Mouse (Mus musculus) gastrocnemius, adult 2 months (tissue): ENCODE data around the gene Ciart. TPM values are rescaled to one million over a fixed set of nuclear protein-coding genes. Genes with fewer than 3 reads are reported as not detected.
"Not testable (repeated sequence)": the region's sequence is repeated elsewhere in the genome, so short reads cannot be mapped to it uniquely, and the experiment has no call there.

Source experiments
- DNase-seq: peaks from one replicate; pipeline ENCODE4 v3.0.0; 2022
- H3K27ac ChIP-seq: fragments of 200-600 bp; 2 replicates; pipeline ENCODE4 v1.8.1; 2022; ENCODE audit warnings: mild to moderate bottlenecking
- H3K4me3 ChIP-seq: fragments of 200-600 bp; 2 replicates; pipeline ENCODE4 v1.8.1; 2022; ENCODE audit warnings: mild to moderate bottlenecking, moderate library complexity
- CTCF ChIP-seq: fragments of 200-600 bp; IDR thresholded peaks from 2 replicates; pipeline ENCODE4 v1.8.1; 2022; ENCODE audit warnings: antibody characterized with exemption, mild to moderate bottlenecking, moderate library complexity
- intact Hi-C: fragments of 180-260 bp; cut with DNase I; formaldehyde crosslinking; loops from one replicate; pipeline ENCODE4 v1.15.1; 2025
- total RNA-seq, 2 experiments: library from RNA; stranded (reverse); gene quantifications; 2 replicates each; pipeline ENCODE4 v1.2.3; 2021

Gene Ciart
- total RNA-seq, 2 experiments from 2014 or later = 2.7 to 9.3 TPM

GRCm38 (mm10) chr3:95914706-95915105 lies 32.7 kb upstream of the Ciart start:
- TF ChIP-seq CTCF = no peak
- no peak overlapping the region for H3K4me3 ChIP-seq
- DNase-seq = no peak
- intact Hi-C loops = no loop called here
- no peak overlapping the region for H3K27ac ChIP-seq

DNA sequence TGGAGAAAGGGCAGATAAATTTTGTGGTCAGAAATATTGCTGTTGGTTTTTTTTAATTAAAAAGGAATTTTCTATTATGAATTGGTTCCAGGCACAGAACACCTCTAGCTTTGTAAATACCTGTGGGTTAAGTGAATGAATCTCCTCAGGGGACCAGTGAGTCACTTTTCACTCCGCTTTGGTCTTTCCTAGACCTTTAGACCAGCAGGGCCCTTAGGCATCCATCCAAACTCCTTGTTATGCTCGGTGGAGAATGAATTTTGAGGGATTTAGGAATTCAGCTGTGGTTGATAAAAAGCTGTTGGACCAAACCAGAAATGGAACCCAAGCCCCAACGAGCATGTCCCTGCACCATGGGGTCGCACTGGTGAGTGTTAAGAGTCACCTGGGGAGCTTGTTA lies 25.6 kb upstream of the Ciart start:
- intact Hi-C loops = loop anchor here (1.0 kb wide), 1 partner anchor 47 kb away; no protein-coding TSS in a partner anchor
- Histone ChIP-seq H3K4me3 (no peak overlapping the region), H3K27ac (no peak overlapping the region)
- no peak for DNase-seq
- TF ChIP-seq CTCF = no peak

GRCm38 (mm10) chr3:95906860-95907259 lies 24.8 kb upstream of the Ciart start:
- H3K27ac ChIP-seq = 0 out of 2 replicates have a peak overlapping the region, but pooled peaks have one; percentile 17
- H3K4me3 ChIP-seq = peak overlapping the region; percentile 68
- peak; percentile 63 for DNase-seq
- peak; percentile 91 for TF ChIP-seq CTCF
- intact Hi-C loops = loop anchor here (1.0 kb wide), 2 partner anchors 24 to 47 kb away; no protein-coding TSS in a partner anchor

GRCm38 (mm10) chr3:95905940-95906492 lies 24.0 kb upstream of the Ciart start:
- peak; percentile 73 for DNase-seq

DNA sequence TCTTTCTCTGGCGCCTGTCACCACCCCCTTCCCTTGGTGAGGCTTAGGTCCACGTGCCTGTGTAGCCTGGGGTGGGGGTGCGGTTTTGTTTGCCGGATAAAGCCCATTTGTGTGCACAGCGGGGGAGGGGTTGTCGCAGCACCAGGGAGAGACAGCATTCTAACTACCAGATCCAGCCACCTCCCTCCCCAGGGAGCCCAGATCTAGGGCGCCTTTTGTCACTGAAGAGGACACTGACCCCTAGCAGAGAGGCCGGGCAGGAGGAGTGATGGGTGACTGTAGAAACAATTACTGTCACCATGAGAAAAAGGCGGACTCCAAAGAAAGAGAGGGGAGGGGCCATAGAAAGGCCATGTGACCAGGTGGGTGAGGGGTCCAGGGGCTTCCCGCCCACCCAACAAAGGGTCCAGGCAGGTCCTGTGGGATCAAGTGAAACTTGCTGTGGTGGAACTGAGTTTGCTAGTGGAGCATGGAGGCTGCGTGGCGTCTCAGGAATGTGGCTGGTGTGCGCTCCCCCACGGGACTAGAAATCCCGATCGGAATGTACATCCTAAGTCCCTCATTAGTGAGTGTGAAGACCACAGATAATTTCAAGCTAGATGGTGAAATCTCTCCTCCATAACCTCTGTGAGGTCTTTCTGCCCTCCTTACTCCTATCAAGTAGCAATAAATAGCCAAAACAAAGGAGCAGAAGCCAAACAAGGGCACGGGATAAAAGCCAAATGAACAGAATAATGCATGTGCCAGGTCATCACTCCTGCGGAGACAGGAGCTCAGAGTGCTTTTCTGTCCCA lies 23.3 kb upstream of the Ciart start:
- intact Hi-C loops = no loop called here
- DNase-seq = peak; percentile 49
- Histone ChIP-seq H3K4me3 (peak overlapping the region; percentile 80), H3K27ac (peak overlapping the region; percentile 87)
- TF ChIP-seq CTCF = no peak

More at GRCm38 (mm10) chr3:95905940-95906492, 24.0 kb upstream of the Ciart start:
- H3K4me3 ChIP-seq = peak overlapping the region; percentile 80
- 0 out of 2 replicates have a peak overlapping the region, but pooled peaks have one; percentile 35 for H3K27ac ChIP-seq
- peak; percentile 66 for TF ChIP-seq CTCF
- intact Hi-C loops = loop anchor here (1.0 kb wide), 1 partner anchor 23 kb away; no protein-coding TSS in a partner anchor

DNA sequence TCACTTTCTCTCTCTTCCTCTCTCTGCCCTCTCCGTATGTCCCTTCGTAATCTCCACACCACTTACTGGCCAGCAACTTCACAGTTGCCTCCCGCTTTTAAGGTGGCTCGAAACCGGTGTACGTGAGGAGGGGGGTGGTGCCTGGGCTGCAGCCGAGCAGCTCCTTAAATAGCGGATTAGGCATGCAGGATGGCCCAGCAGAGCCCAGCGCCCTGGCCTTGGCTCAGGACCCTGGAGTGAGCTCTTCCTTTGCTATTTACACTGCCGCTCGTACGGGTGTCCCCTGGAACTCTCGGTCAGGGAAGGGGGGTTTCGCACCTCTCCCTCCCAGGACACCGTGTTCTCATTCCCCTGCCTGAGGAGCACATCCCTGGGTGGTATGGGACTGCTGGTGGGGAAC lies 22.5 kb upstream of the Ciart start, which contains the start of gene Car14:
Gene Car14 (minus strand): TSS at position 124 of the 400 bp plus-strand sequence.
- Histone ChIP-seq H3K4me3 (peak within 1 kb of the TSS; percentile 80), H3K27ac (peak within 1 kb of the TSS; percentile 87)
- no peak for TF ChIP-seq CTCF
- peak; percentile 87 for DNase-seq
- intact Hi-C loops = no loop called here

- peak; percentile 54 for DNase-seq
- intact Hi-C loops = no loop called here
- Histone ChIP-seq H3K4me3 (peak overlapping the region; percentile 80), H3K27ac (peak overlapping the region; percentile 87)
- TF ChIP-seq CTCF = no peak
Observed at GRCm38 (mm10) chr3:95903753-95904502, 21.9 kb upstream of the Ciart start.

- DNase-seq = peak; percentile 58
- TF ChIP-seq CTCF = no peak
- H3K27ac ChIP-seq = peak overlapping the region; percentile 87
- intact Hi-C loops = no loop called here
- peak overlapping the region; percentile 80 for H3K4me3 ChIP-seq
Observed at GRCm38 (mm10) chr3:95902643-95903042, 20.6 kb upstream of the Ciart start.

GRCm38 (mm10) chr3:95902373-95902625 lies 20.2 kb upstream of the Ciart start:
- Histone ChIP-seq H3K4me3 (peak overlapping the region; percentile 80), H3K27ac (peak overlapping the region; percentile 87)
- TF ChIP-seq CTCF = no peak
- peak; percentile 41 for DNase-seq
- intact Hi-C loops = no loop called here

DNA sequence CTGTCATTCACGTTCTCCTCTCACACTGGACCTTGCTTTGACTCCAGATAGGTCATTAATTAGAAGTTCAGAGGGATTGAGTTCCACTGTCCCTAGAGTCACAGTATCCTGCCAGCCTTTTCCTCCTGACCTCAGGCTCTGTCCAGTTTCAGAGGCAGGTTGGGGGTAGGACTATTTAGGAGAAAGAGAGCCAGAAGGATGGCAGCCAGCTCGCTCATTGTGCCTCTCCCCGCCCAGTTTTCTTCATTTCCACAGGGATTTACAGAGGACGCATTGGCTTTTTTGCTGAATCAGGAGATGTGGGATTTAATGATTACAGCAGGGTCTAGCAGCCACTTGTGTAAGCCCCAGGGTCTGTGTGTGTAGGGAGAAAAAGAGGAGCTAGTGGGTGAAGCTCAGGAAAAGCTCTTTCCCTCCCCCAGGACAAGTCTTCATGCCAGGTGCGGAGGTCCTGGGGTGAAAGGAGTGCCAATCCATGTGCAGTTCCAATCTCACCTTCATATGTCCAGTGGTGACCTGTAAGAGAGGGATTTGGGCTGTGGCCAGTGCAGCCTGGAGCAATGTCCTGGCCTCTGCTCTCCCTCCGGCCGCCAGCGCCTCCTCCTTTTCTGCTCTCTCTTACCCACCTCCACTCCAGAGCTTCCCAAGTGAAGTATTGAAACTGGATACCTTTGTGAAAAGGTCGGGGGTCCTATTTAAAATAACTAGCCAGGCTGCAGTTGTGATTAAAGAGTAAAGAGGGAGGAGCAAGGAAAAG lies 19.7 kb upstream of the Ciart start:
- DNase-seq = peak; percentile 80
- H3K27ac ChIP-seq = peak overlapping the region; percentile 87
- intact Hi-C loops = no loop called here
- peak overlapping the region; percentile 80 for H3K4me3 ChIP-seq
- no peak for TF ChIP-seq CTCF

- Histone ChIP-seq H3K27ac (peak overlapping the region; percentile 12), H3K4me3 (no peak overlapping the region)
- DNase-seq = no peak
- intact Hi-C loops = no loop called here
- TF ChIP-seq CTCF = no peak
Observed at GRCm38 (mm10) chr3:95899800-95900524, 17.9 kb upstream of the Ciart start.

DNA sequence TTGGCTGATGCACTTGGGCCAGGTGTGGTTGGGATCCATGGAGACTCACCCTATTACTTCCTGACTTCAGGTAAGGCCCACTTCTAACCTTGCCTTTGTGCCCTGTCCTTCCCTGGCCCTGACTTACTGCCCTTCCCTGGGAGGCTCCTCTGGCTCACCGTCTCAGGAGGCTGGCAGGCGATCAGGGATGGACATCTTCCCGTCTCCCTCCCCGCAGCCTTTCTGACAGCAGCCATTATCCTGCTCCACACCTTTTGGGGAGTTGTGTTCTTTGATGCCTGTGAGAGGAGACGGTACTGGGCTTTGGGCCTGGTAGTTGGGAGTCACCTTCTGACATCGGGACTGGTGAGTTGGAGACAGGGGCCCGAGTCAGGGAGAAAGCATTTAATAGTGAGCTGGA lies 13.4 kb upstream of the Ciart start:
- DNase-seq, intact Hi-C loops, H3K27ac ChIP-seq, H3K4me3 ChIP-seq: not testable (repeated sequence)
